Mouse (Mus musculus) lung, embryonic 14.5 days (tissue): ENCODE measurements at regions not wholly inside any gene's neighbourhood (a gene's known extent, or its start where the extent isn't known, plus 50 kb on each side); places are given as distances from the start of the nearest gene placed in this dataset.

Experiments used
- ATAC-seq: fragments of 200-750 bp; cut with Nextera tagmentation; 2 replicates; pipeline ENCODE4 v1.8.0; 2017; ENCODE audit warnings: mild to moderate bottlenecking, moderate TSS enrichment, moderate library complexity; ENCODE audit not compliant: insufficient read depth
- DNase-seq: peaks from one replicate; pipeline ENCODE4 v3.0.0-alpha.2; 2015
- H3K27ac ChIP-seq: fragments of 300-500 bp; sonication (generic); 2 replicates; pipeline ENCODE4 v1.5.1; 2014; ENCODE audit warnings: low read depth, mild to moderate bottlenecking, moderate library complexity
- H3K27me3 ChIP-seq: fragments of 300-500 bp; sonication (generic); 2 replicates; pipeline ENCODE4 v1.6.1; 2014; ENCODE audit warnings: low read length, control low read depth; ENCODE audit not compliant: insufficient read depth
- H3K36me3 ChIP-seq: fragments of 300-500 bp; sonication (generic); 2 replicates; pipeline ENCODE4 v1.6.1; 2014; ENCODE audit warnings: control low read depth; ENCODE audit not compliant: insufficient read depth
- H3K4me1 ChIP-seq: fragments of 300-500 bp; sonication (generic); 2 replicates; pipeline ENCODE4 v1.6.1; 2014; ENCODE audit warnings: antibody characterized with exemption, control low read depth; ENCODE audit not compliant: insufficient read depth
- H3K4me2 ChIP-seq: fragments of 300-500 bp; sonication (generic); 2 replicates; pipeline ENCODE4 v1.6.1; 2014; ENCODE audit warnings: mild to moderate bottlenecking
- H3K4me3 ChIP-seq: fragments of 300-500 bp; sonication (generic); 2 replicates; pipeline ENCODE4 v1.5.1; 2014; ENCODE audit warnings: low read depth, low read length
- H3K9ac ChIP-seq: fragments of 300-500 bp; sonication (generic); 2 replicates; pipeline ENCODE4 v1.6.1; 2014
- H3K9me3 ChIP-seq: fragments of 300-500 bp; sonication (generic); 2 replicates; pipeline ENCODE4 v1.6.1; 2016; ENCODE audit warnings: low read depth, low read length, control low read depth
- CTCF ChIP-seq: IDR thresholded peaks from 2 replicates; pipeline ENCODE4 v1.5.1; 2016; ENCODE audit warnings: antibody characterized with exemption, low read depth
- WGBS: fragments of 180-500 bp; shearing (Covaris S2); extraction: QIAGEN DNeasy Blood & Tissue Kit; methylation state at CpG from one replicate; pipeline ENCODE4 v1.1.7; 2014; 5-methylcytosine and 5-hydroxymethylcytosine counted together

DNA sequence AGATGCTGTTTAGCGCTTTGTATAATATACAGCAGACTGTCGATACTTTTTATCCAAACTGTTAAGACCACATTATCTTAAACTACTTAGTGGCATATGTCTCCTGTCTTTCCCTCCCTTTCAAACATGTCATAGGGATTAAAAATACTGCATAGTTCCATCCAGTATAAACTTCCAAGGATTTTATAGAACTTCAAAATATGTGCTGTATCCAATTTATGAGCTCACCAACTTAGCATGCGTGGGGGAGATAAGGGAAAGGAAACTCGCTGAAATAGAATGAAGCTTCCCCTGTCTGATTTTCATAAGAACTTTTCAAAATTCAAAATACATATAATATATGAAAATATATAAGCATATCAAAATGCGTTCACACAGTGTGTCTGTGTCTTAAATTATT, 147.2 kb downstream of the BC067074 start:
- H3K9me3 ChIP-seq: no peaks in the 10 kb centered on the region
- no peak for ATAC-seq
- H3K27ac ChIP-seq: no peak overlapping the region
- H3K4me3 ChIP-seq: no peak overlapping the region
- WGBS: 51% methylated on average over 5 of the region's 5 CpGs
- no peak overlapping the region for H3K9ac ChIP-seq
- TF ChIP-seq CTCF: no peak
- H3K4me1 ChIP-seq: no peaks in the 10 kb centered on the region
- no peaks in the 10 kb centered on the region for H3K36me3 ChIP-seq
- DNase-seq: peak; percentile 5
- H3K27me3 ChIP-seq: no peaks in the 10 kb centered on the region
- H3K4me2 ChIP-seq: no peak overlapping the region

DNA sequence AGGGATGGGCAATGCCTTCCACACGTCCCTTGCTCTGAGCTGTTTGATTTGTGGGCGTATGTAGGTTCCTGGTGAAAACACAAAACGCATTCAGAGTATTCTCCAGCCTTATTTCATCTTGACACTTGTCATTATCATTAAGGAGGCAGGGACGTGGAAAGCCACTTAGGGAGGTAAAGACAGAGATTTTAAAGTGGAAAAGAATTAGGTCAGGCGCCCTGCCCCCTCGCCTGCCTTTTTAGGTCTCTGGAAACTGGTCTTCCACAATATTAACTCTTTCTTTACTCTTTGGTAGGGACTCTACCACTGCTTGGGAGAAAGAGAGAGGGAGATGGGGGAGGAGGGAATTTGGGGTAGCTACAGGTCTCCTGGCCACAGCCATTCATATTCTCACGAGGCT, 146.6 kb downstream of the BC067074 start:
- H3K36me3 ChIP-seq: no peaks in the 10 kb centered on the region
- H3K27me3 ChIP-seq: no peaks in the 10 kb centered on the region
- 22% methylated on average over 7 of the region's 7 CpGs for WGBS
- no peaks in the 10 kb centered on the region for H3K4me1 ChIP-seq
- DNase-seq (no peak), ATAC-seq (no peak)
- H3K9ac ChIP-seq: no peak overlapping the region
- no peak overlapping the region for H3K27ac ChIP-seq
- no peak overlapping the region for H3K4me2 ChIP-seq
- no peak for TF ChIP-seq CTCF
- no peaks in the 10 kb centered on the region for H3K9me3 ChIP-seq
- H3K4me3 ChIP-seq: no peak overlapping the region

DNA sequence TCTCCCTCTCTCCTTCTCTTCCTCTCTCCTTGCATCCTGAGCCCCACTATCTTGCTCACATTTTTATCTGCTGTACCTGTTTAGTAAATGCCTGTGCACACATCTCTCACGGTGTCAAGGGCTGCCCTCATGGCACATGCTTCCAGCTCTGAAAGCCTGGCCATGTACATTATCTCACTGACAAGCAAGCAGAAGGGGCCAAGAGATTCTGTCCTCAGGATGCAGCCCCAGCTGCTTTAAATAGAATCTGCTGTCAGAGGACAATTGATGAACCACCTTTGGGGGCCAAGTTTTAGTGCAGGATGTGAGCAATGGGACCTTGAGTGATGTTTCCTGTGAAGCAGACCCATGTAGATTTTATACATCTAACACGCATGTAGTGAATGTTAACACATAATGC, 145.9 kb downstream of the BC067074 start:
- no peak overlapping the region for H3K9ac ChIP-seq
- DNase-seq: peak; percentile 42
- ATAC-seq: peak; percentile 50
- no peaks in the 10 kb centered on the region for H3K9me3 ChIP-seq
- no peak overlapping the region for H3K4me3 ChIP-seq
- no peaks in the 10 kb centered on the region for H3K4me1 ChIP-seq
- TF ChIP-seq CTCF: no peak
- H3K27ac ChIP-seq: no peak overlapping the region
- 22% methylated on average over 2 of the region's 2 CpGs for WGBS
- no peaks in the 10 kb centered on the region for H3K36me3 ChIP-seq
- H3K4me2 ChIP-seq: no peak overlapping the region
- no peaks in the 10 kb centered on the region for H3K27me3 ChIP-seq

DNA sequence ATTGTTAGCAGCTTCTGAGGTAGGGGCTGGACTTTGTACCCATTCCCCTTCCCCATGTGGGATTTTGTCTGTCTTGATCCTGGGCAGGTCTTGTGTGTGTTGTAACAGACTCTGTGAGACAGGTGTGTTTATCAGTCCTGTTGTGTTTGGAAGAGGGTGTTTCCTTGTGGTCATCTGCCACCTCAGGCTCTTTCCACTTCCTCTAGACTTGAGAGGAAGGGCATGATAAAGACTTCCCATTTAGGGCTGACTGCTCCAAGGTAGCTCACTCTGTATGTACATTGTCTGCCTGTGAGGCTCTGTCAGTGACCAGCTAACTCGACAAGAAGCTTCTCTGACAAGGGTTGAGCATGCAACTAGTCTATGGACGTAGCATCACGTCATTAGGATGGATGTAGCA, 143.3 kb downstream of the BC067074 start:
- ATAC-seq (no peak), DNase-seq (no peak)
- TF ChIP-seq CTCF: no peak
- no peaks in the 10 kb centered on the region for H3K4me1 ChIP-seq
- H3K4me3 ChIP-seq: no peak overlapping the region
- H3K9me3 ChIP-seq: no peaks in the 10 kb centered on the region
- no peaks in the 10 kb centered on the region for H3K27me3 ChIP-seq
- WGBS: 79% methylated on average over 3 of the region's 3 CpGs
- no peak overlapping the region for H3K4me2 ChIP-seq
- no peaks in the 10 kb centered on the region for H3K36me3 ChIP-seq
- no peak overlapping the region for H3K9ac ChIP-seq
- no peak overlapping the region for H3K27ac ChIP-seq

DNA sequence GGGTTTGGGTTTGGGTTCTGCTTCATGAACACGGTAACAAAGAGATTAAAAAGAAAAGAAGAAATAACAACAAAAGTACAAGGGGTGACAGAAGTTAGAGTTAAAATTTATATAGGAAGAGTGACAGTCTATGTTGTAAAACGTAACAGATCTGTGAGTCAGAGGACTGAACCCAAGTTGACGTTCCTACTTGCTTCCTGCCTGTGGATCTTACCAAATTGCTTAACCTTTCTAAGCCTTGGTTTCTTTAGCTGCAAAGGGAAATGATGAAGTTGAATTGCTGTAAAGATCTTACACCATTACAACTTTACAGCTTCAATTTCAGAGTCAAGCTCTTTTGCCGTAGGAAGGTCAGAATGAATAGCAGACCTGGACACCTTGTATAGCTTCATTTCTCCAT, 142.2 kb downstream of the BC067074 start:
- ATAC-seq: no peak
- Histone ChIP-seq H3K4me3 (no peak overlapping the region), H3K4me1 (no peaks in the 10 kb centered on the region), H3K9ac (no peak overlapping the region), H3K9me3 (no peaks in the 10 kb centered on the region), H3K27me3 (no peaks in the 10 kb centered on the region), H3K4me2 (no peak overlapping the region), H3K36me3 (no peaks in the 10 kb centered on the region), H3K27ac (no peak overlapping the region)
- no peak for DNase-seq
- TF ChIP-seq CTCF: no peak
- WGBS: 79% methylated on average over 4 of the region's 4 CpGs

DNA sequence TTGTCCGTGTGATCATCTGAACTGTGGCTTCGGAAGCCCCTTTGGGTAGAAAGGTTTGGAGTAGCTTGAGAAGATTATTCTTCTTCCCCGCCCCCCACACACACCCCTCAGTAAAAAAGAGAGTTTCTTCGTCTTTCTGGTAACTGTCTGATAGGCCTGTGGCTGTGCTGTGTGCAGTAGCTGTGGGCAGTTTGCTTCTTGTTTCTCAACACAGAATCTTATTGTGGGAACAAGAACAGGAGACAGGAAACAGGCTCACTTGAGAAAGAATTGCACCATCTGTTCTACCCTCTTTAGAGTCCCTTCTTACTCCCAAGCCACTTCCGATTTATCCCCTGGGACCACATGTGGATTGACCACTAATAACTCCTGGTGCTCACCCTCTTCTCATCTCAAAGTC, 140.5 kb downstream of the BC067074 start:
- Histone ChIP-seq H3K9ac (no peak overlapping the region), H3K27me3 (no peaks in the 10 kb centered on the region), H3K9me3 (no peaks in the 10 kb centered on the region), H3K4me2 (no peak overlapping the region), H3K36me3 (no peaks in the 10 kb centered on the region), H3K4me3 (no peak overlapping the region), H3K27ac (no peak overlapping the region; the same call in 1 of the 2 replicates), H3K4me1 (no peaks in the 10 kb centered on the region)
- WGBS: 66% methylated on average over 5 of the region's 5 CpGs
- TF ChIP-seq CTCF: no peak
- ATAC-seq: no peak
- no peak for DNase-seq

DNA sequence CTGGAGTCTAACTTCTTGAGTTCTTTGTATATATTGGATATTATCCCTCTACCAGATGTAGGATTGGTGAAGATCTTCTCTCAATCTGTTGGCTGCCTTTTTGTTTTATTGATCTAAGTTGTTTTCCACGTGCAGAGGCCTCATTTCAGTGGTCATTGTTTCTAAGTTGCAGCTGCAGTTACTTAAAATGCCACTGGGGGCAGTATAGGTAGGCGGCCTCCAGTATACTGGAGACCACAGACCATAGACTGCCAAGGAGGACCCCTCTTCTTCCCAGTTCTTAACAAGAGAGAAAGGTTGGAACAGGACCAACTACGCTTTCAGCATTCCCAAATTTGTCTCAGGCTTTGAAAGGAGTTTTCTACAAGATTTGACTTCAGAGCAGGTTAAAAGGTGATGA, 136.7 kb downstream of the BC067074 start:
- peak; percentile 67 for TF ChIP-seq CTCF
- no peak overlapping the region for H3K4me3 ChIP-seq
- ATAC-seq: no peak
- WGBS: 32% methylated on average over 3 of the region's 3 CpGs
- no peak overlapping the region for H3K27ac ChIP-seq
- no peak overlapping the region for H3K4me2 ChIP-seq
- no peaks in the 10 kb centered on the region for H3K9me3 ChIP-seq
- H3K27me3 ChIP-seq: no peaks in the 10 kb centered on the region
- peak; percentile 57 for DNase-seq
- H3K9ac ChIP-seq: no peak overlapping the region
- no peaks in the 10 kb centered on the region for H3K36me3 ChIP-seq
- no peaks in the 10 kb centered on the region for H3K4me1 ChIP-seq
